Mouse (Mus musculus) 416B (cell line): ENCODE measurements around the gene Vmn1r93.
"Not testable (repeated sequence)": the region's sequence is repeated elsewhere in the genome, so short reads cannot be mapped to it uniquely, and the experiment has no call there.

Experiments used
- DNase-seq: peaks from one replicate; pipeline ENCODE4 v3.0.0; 2011; ENCODE audit warnings: low read depth

Gene Vmn1r93

DNA sequence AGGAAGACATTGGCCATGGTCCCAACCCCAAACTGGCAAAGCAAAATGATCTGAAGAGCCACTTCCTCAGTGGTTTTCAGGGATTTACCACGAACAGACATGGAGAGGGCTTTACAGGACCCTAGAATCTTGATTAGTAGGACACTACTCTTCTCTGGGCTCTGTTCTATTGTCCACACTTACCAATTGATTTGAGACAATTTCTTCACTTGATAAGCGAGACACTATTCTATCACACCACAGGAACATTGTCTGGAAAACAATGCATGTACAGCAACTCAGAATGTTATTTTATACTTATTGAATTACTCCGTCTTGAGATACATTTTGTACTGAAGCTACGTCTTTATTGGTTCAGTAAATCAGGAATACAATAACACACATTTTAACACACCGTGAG lies at the start of gene Vmn1r93:
TSS of gene Vmn1r93 (minus strand) at position 101 of the 400 bp plus-strand sequence.
- not testable (repeated sequence) for DNase-seq

DNA sequence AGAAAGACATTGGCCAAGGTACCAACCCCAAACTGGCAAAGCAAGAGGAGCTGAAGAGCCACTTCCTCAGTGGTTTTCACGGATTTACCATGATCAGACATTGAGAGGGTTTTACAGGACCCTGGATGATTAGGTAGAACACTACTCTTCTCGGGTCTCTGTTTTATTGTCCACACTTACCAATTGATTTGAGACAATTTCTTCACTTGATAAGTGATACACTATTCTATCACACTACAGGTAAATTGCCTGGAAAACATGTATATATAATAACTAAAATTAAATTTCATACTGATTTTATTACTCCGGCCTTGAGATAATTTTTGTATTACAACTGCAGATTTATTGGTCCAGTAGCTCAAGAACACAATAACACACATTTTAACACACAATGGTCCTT lies 29.4 kb upstream of the Vmn1r93 start, which contains the start of gene Vmn1r94:
TSS of gene Vmn1r94 (minus strand) at position 101 of the 400 bp plus-strand sequence.
- DNase-seq, result not testable (repeated sequence)

DNA sequence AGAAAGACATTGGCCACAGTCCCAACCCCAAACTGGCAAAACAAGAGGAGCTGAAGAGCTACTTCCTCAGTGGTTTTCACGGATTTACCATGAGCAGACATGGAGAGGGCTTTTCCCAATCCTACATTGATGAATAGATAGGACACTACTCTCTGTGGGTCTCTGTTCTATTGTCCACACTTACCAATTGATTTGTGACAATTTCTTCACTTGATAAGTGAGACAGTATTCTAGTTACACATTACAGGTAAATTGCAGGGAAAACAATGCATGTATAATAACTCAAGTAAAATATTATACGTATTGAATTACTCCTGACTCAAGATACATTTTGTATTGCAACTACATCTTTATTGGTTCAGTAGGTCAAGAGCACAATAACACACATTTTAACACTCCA lies 16.4 kb downstream of the Vmn1r93 start, which contains the start of gene Gm16442:
TSS of gene Gm16442 (minus strand) at position 101 of the 400 bp plus-strand sequence.
- not testable (repeated sequence) for DNase-seq

- not testable (repeated sequence) for DNase-seq
Measured at GRCm38 (mm10) chr7:20099380-20099779, 39.5 kb downstream of the Vmn1r93 start, which contains the start of gene Vmn1r91. Vmn1r91 (plus strand) TSS chr7:20099680.
